Mouse (Mus musculus): ENCODE measurements at regions not wholly inside any gene's neighbourhood (a gene's known extent, or its start where the extent isn't known, plus 50 kb on each side); places are given as distances from the start of the nearest gene placed in this dataset.
"Not testable (repeated sequence)": the region's sequence is repeated elsewhere in the genome, so short reads cannot be mapped to it uniquely, and the experiment has no call there.

DNA sequence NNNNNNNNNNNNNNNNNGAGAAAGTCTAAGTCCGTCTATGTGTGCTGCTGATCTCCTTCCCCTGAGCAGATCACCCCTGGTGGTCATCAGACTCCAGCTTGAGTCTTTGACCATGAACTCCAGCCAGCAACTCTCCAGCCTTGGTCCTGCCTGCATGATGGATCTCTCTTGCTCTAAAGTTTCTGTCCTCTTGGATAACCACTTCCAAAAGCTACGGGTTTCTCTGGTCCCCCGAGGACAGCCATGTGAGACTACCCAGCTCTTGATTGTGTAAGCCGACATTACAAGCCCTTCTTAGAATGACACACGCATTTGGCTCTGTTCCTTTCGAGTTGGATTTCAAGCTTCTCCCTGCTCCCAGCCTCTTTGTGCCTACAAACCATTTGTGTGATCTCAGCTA is 66.4 kb upstream of the Lrpprc start:
- Histone ChIP-seq H3K9ac (replicated peaks; ENCODE audit: low read depth, low read length) (no peak overlapping the region), H3K9me3 (replicated peaks; ENCODE audit: control insufficient read depth, low read length) (no peaks in the 10 kb centered on the region), H3K4me2 (ENCODE audit: low read depth, low read length) (no peak overlapping the region), H3K27me3 (ENCODE audit: control insufficient read depth, insufficient read depth, low read length) (no peaks in the 10 kb centered on the region), H3K27ac (ENCODE audit: low read depth) (no peak overlapping the region), H3K36me3 (replicated peaks; ENCODE audit: control insufficient read depth, insufficient read depth, low read length) (no peaks in the 10 kb centered on the region), H3K4me3 (ENCODE audit: low read depth, low read length) (no peak overlapping the region), H3K4me1 (ENCODE audit: control insufficient read depth, insufficient read depth) (no peaks in the 10 kb centered on the region)
- WGBS: 68% methylated on average over 6 of the region's 6 CpGs
- ATAC-seq (ENCODE audit: insufficient read depth, low read depth): no peak
- DNase-seq (ENCODE audit: low spot score): no peak
- TF ChIP-seq EP300 (IDR thresholded peaks at IDR 0.05; ENCODE audit: low read depth) (no peak), CTCF (IDR thresholded peaks at IDR 0.05; ENCODE audit: low read depth) (no peak)

DNA sequence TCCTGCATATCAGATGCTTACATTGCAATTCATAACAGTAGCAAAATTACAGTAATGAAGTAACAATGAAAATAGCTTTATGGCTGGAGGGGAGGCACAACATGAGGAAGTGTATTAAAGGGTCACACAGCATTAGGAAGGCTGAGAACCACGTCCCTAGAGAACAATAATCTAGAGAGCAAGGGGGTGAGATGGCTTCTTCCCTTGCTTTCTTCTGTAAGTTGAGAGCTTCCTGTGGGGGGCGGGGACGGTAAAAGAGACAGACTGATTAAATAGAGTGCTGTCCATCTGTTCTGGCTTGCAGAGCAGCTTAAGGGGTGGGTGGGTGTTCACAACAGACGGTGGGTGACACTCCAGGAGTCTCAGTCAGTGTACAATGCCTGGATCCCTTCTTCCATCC is 68.2 kb upstream of the Lrpprc start:
- DNase-seq (ENCODE audit: low spot score): no peak
- no peak for TF ChIP-seq CTCF (IDR thresholded peaks at IDR 0.05; ENCODE audit: low read depth)
- H3K9ac ChIP-seq (replicated peaks; ENCODE audit: low read depth, low read length): no peak overlapping the region
- ATAC-seq (ENCODE audit: insufficient read depth, low read depth): no peak
- no peaks in the 10 kb centered on the region for H3K27me3 ChIP-seq (ENCODE audit: control insufficient read depth, insufficient read depth, low read length)
- H3K4me2 ChIP-seq (ENCODE audit: low read depth, low read length): no peak overlapping the region
- H3K36me3 ChIP-seq (replicated peaks; ENCODE audit: control insufficient read depth, insufficient read depth, low read length): no peaks in the 10 kb centered on the region
- H3K27ac ChIP-seq (ENCODE audit: low read depth): no peak overlapping the region
- no peaks in the 10 kb centered on the region for H3K9me3 ChIP-seq (replicated peaks; ENCODE audit: control insufficient read depth, low read length)
- 0 out of 2 replicates have a peak, but pooled peaks cover 6% of the 10 kb centered on the region for H3K4me1 ChIP-seq (ENCODE audit: control insufficient read depth, insufficient read depth)
- no peak overlapping the region for H3K4me3 ChIP-seq (ENCODE audit: low read depth, low read length)
- 30% methylated on average over 4 of the region's 4 CpGs for WGBS

DNA sequence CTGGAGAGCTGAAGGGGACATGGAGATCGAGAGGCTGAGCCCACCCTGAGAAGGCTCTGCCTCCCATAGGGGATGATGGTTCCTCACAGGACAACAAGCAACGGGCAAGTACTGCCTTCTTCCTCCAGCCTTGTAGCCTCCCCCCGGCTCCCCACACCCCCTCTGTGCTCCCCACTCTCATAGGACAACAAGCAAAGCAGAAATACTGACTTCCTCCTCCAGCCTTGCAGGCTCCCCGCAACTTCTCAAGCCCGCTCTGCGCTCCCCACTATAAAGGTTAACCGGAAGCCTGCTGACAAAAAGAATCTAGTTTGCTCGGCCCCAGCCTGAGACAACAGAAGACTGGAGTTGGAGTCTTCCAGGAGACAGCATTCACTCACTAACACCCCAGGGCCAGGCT is 69.3 kb upstream of the Lrpprc start:
- no peaks in the 10 kb centered on the region for H3K9me3 ChIP-seq (replicated peaks; ENCODE audit: control insufficient read depth, low read length)
- no peak overlapping the region for H3K4me2 ChIP-seq (ENCODE audit: low read depth, low read length)
- H3K4me3 ChIP-seq (ENCODE audit: low read depth, low read length): no peak overlapping the region
- no peak overlapping the region; the same call in 1 of the 2 replicates for H3K27ac ChIP-seq (ENCODE audit: low read depth)
- H3K4me1 ChIP-seq (ENCODE audit: control insufficient read depth, insufficient read depth): 0 out of 2 replicates have a peak, but pooled peaks cover 6% of the 10 kb centered on the region
- TF ChIP-seq EP300 (IDR thresholded peaks at IDR 0.05; ENCODE audit: low read depth) (no peak), CTCF (IDR thresholded peaks at IDR 0.05; ENCODE audit: low read depth) (no peak)
- no peak overlapping the region for H3K9ac ChIP-seq (replicated peaks; ENCODE audit: low read depth, low read length)
- WGBS: 64% methylated on average over 8 of the region's 8 CpGs
- ATAC-seq (ENCODE audit: insufficient read depth, low read depth) (no peak), DNase-seq (ENCODE audit: low spot score) (no peak)
- no peaks in the 10 kb centered on the region for H3K27me3 ChIP-seq (ENCODE audit: control insufficient read depth, insufficient read depth, low read length)
- H3K36me3 ChIP-seq (replicated peaks; ENCODE audit: control insufficient read depth, insufficient read depth, low read length): no peaks in the 10 kb centered on the region

DNA sequence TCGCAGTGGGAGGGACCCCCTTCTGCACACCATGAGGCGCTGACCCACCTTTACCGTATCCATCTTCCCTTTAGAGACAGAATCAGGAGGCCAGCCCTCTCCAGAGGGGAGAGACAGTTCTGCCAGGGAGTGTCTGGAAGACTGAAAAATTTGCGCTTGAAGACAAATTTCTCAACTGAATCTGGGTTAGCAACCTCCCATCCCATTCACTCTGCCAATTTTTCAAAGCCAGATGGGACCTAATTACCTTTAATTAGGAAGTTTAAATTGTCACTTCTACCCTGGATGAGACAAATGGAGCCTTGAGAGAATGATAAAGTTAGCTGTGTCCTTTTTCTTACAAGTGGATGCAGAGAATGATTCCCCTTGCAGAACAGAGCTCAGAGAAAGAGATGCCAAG is 70.2 kb upstream of the Lrpprc start:
- H3K9ac ChIP-seq (replicated peaks; ENCODE audit: low read depth, low read length): no peak overlapping the region
- no peak overlapping the region for H3K4me3 ChIP-seq (ENCODE audit: low read depth, low read length)
- no peak overlapping the region for H3K27ac ChIP-seq (ENCODE audit: low read depth)
- no peak overlapping the region for H3K4me2 ChIP-seq (ENCODE audit: low read depth, low read length)
- DNase-seq (ENCODE audit: low spot score) (no peak), ATAC-seq (ENCODE audit: insufficient read depth, low read depth) (no peak)
- no peaks in the 10 kb centered on the region for H3K9me3 ChIP-seq (replicated peaks; ENCODE audit: control insufficient read depth, low read length)
- H3K36me3 ChIP-seq (replicated peaks; ENCODE audit: control insufficient read depth, insufficient read depth, low read length): no peaks in the 10 kb centered on the region
- H3K27me3 ChIP-seq (ENCODE audit: control insufficient read depth, insufficient read depth, low read length): no peaks in the 10 kb centered on the region
- 72% methylated on average over 4 of the region's 4 CpGs for WGBS
- H3K4me1 ChIP-seq (ENCODE audit: control insufficient read depth, insufficient read depth): peaks cover 10% of the 10 kb centered on the region; the same call in 1 of the 2 replicates
- TF ChIP-seq CTCF (IDR thresholded peaks at IDR 0.05; ENCODE audit: low read depth): no peak
- no peak for TF ChIP-seq EP300 (IDR thresholded peaks at IDR 0.05; ENCODE audit: low read depth)

DNA sequence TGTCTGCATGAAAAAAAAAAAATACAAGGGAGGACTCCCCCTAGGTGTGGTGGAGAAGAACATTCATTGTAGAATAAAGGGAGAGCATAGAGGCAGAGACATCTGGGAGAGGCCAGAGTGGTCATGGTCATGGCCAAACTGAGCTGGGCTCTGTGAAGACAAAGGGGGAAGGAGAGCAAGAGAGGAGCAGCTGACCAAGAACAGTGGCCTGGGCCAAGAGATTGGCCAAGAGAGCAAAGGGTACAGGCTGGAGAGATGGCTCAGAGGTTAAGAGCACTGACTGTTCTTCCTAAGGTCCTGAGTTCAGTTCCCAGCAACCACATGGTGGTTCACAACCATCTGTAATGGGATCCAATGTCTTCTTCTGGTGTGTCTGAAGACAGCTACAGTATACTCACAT is 73.6 kb upstream of the Lrpprc start:
- ATAC-seq (ENCODE audit: insufficient read depth, low read depth); DNase-seq (ENCODE audit: low spot score); H3K27me3 ChIP-seq (ENCODE audit: control insufficient read depth, insufficient read depth, low read length): not testable (repeated sequence)

DNA sequence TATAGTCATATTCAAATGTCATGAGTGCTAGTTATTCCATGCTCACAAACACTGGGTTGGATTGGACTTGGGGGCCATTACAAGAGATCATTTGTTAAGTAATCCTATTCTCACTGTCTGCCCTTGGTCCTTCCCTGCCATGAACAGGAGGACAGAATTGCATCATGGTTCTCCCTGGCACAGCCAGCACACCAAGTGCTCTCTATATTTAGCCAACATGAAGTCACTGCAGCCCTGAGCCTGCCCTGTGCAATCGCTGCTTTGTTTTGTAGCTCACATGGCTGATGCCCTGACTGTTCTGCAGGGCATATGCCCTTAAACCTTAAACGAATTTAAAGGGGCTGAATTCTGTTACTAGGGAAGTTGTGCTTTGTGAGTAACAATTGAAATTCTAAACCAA is 74.6 kb upstream of the Lrpprc start:
- Histone ChIP-seq H3K9me3 (replicated peaks; ENCODE audit: control insufficient read depth, low read length) (no peaks in the 10 kb centered on the region), H3K4me1 (ENCODE audit: control insufficient read depth, insufficient read depth) (peaks cover 10% of the 10 kb centered on the region; the same call in 1 of the 2 replicates), H3K36me3 (replicated peaks; ENCODE audit: control insufficient read depth, insufficient read depth, low read length) (no peaks in the 10 kb centered on the region), H3K4me3 (ENCODE audit: low read depth, low read length) (no peak overlapping the region), H3K27me3 (ENCODE audit: control insufficient read depth, insufficient read depth, low read length) (no peaks in the 10 kb centered on the region), H3K4me2 (ENCODE audit: low read depth, low read length) (no peak overlapping the region), H3K9ac (replicated peaks; ENCODE audit: low read depth, low read length) (no peak overlapping the region), H3K27ac (ENCODE audit: low read depth) (peak overlapping the region; percentile 83)
- ATAC-seq (ENCODE audit: insufficient read depth, low read depth): peak; percentile 97
- WGBS: 30% methylated on average over 2 of the region's 2 CpGs
- no peak for TF ChIP-seq CTCF (IDR thresholded peaks at IDR 0.05; ENCODE audit: low read depth)
- no peak for TF ChIP-seq EP300 (IDR thresholded peaks at IDR 0.05; ENCODE audit: low read depth)
- DNase-seq (ENCODE audit: low spot score): peak; percentile 78

More for the DNA sequence above, 73.6 kb upstream of the Lrpprc start:
- not testable (repeated sequence) for H3K4me3 ChIP-seq (ENCODE audit: low read depth, low read length); H3K4me1 ChIP-seq (ENCODE audit: control insufficient read depth, insufficient read depth); H3K4me2 ChIP-seq (ENCODE audit: low read depth, low read length); H3K27ac ChIP-seq (ENCODE audit: low read depth); H3K9ac ChIP-seq (replicated peaks; ENCODE audit: low read depth, low read length); H3K9me3 ChIP-seq (replicated peaks; ENCODE audit: control insufficient read depth, low read length); H3K36me3 ChIP-seq (replicated peaks; ENCODE audit: control insufficient read depth, insufficient read depth, low read length)

Data from heart, postnatal 0 days (tissue).